Mouse (Mus musculus): Measurements from ENCODE around the gene Defb43. TPM values are rescaled to one million over a fixed set of nuclear protein-coding genes. Genes with fewer than 3 reads are reported as not detected.

Defb43 gene
- polyA plus RNA-seq, 1 experiment, result not detected

DNA sequence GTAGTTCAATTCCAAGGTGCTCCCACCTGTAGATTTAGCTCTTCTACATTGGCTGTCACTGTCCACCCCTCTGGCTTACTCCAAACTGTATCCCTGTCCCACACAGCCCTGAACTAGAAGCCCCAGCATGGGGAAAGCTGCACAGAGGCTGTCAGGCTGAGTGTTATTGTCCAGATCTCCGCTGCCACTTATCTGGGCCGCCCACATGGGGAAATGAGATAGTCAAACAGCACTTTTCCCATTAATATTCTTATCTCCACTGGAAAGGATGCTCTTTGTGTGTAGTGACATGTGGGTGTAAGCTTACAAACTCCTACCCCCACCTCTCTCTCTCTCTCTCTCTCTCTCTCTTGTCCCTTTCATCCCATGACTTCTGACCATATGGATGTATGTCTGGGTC, 50.6 kb downstream of the Defb43 start:
- H3K27ac ChIP-seq (ENCODE audit: insufficient read depth, low read length), result no peak overlapping the region
- H3K4me3 ChIP-seq (ENCODE audit: insufficient read depth, low read length), result no peak overlapping the region
- TF ChIP-seq CTCF (IDR thresholded peaks at IDR 0.05; ENCODE audit: borderline replicate concordance, insufficient read depth, low read length), result no peak
- no peak for TF ChIP-seq POLR2A (IDR thresholded peaks at IDR 0.05; ENCODE audit: low read depth, low read length)
- no peaks in the 10 kb centered on the region for H3K4me1 ChIP-seq (ENCODE audit: control insufficient read depth, insufficient read depth, low read length)

DNA sequence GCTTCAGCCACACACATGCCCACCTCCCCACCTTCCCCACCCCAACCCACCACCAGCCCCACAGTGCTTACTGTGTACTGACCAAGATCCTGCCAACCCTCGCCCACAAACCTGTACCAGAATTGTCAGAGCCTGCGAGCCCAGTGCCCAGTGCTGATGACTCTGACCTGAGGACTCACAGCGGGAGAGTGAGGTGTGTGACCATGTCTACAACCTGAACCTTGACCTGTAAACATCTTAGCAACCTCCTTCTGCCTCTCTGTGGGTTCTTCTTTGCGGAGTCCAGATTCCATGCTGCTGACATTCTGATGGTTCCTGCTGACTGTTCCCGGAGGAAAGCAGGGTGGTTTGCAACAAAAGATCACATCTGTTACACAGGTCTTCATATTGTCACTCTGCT, 53.8 kb downstream of the Defb43 start:
- TF ChIP-seq POLR2A (IDR thresholded peaks at IDR 0.05; ENCODE audit: low read depth, low read length) (no peak), CTCF (IDR thresholded peaks at IDR 0.05; ENCODE audit: borderline replicate concordance, insufficient read depth, low read length) (no peak)
- H3K27ac ChIP-seq (ENCODE audit: insufficient read depth, low read length), result no peak overlapping the region
- H3K4me1 ChIP-seq (ENCODE audit: control insufficient read depth, insufficient read depth, low read length), result no peaks in the 10 kb centered on the region
- H3K4me3 ChIP-seq (ENCODE audit: insufficient read depth, low read length), result no peak overlapping the region

DNA sequence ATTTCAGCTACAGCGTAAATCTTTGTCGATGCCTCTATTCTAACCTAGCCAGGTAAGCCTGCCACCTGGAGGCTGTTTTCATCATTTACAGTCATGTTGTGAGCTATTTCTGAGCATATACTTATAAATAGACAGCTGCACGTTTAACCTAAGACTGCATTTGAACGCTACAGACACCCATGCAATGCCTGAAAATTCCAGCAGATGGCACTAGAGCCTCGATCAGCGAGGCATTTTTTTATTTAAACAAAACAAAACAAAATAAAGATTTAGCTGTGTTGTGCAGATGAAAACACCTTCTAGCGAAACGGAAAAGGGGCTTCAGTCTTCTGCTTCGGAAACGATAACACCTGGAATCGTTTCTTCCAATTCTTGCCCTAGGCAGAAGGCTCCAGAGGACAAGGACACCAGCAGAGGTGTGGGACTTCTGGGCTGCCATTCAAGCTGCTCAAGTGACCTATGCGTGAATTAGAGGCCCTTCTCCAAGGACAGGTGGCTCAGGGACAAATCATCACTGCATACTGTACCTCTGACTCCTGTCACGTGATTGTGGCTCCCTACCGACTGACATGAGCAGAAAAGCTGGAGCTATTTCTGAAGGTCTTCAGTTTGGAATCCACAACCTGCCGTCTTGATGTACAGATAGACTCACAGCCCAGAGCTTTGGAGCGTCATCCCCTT, 55.2 kb downstream of the Defb43 start:
- Histone ChIP-seq H3K4me3 (ENCODE audit: insufficient read depth, low read length) (no peak overlapping the region), H3K4me1 (ENCODE audit: control insufficient read depth, insufficient read depth, low read length) (no peaks in the 10 kb centered on the region), H3K27ac (ENCODE audit: insufficient read depth, low read length) (no peak overlapping the region)
- no peak for TF ChIP-seq POLR2A (IDR thresholded peaks at IDR 0.05; ENCODE audit: low read depth, low read length)
- TF ChIP-seq CTCF (IDR thresholded peaks at IDR 0.05; ENCODE audit: borderline replicate concordance, insufficient read depth, low read length), result peak; percentile 41; the same call in 1 of the 2 replicates

Other genes starting within 250 kb of the Defb43 start
- gene Wdfy2, start 174.1 kb upstream of the Defb43 start, polyA plus RNA-seq (2011; ENCODE audit: insufficient read length, low read depth, missing spikeins), result 15.1 and 17.5 TPM in 2 replicates
- gene Defb48, start 27.3 kb upstream of the Defb43 start, polyA plus RNA-seq (2011; ENCODE audit: insufficient read length, low read depth, missing spikeins), result not detected in 2 replicates
- gene Defb47, start 13.7 kb upstream of the Defb43 start, polyA plus RNA-seq (2011; ENCODE audit: insufficient read length, low read depth, missing spikeins), result not detected in 2 replicates
- gene Defb42, start 35.2 kb downstream of the Defb43 start, polyA plus RNA-seq (2011; ENCODE audit: insufficient read length, low read depth, missing spikeins), result not detected in 2 replicates
- not detected in 2 replicates for gene Defb30, start 38.2 kb downstream of the Defb43 start, polyA plus RNA-seq (2011; ENCODE audit: insufficient read length, low read depth, missing spikeins)